Mouse (Mus musculus) liver, postnatal 0 days (tissue): Measurements from ENCODE around the gene 4933424G06Rik.

ENCODE experiments used
- CTCF ChIP-seq: sonication (generic); IDR thresholded peaks from 2 replicates; pipeline ENCODE4 v1.5.1; 2016; ENCODE audit warnings: antibody characterized with exemption, low read depth
- EP300 ChIP-seq: IDR thresholded peaks from 2 replicates; pipeline ENCODE4 v1.6.1; 2016; ENCODE audit warnings: antibody characterized with exemption, low read depth, mild to moderate bottlenecking

- TF ChIP-seq CTCF: no peak
- TF ChIP-seq EP300: no peak
Measured at GRCm38 (mm10) chr1:36739231-36739630, 29.3 kb downstream of the 4933424G06Rik start.
